Mouse (Mus musculus) brain, embryonic 14.5 days (tissue): ENCODE results near the gene Rc3h2. TPM values are rescaled to one million over a fixed set of nuclear protein-coding genes. Genes with fewer than 3 reads are reported as not detected.

Source experiments
- DNase-seq: peaks from one replicate; pipeline ENCODE4 v3.0.0-alpha.2; 2011; ENCODE audit warnings: low read depth
- CTCF ChIP-seq: fragments of 200-500 bp; IDR thresholded peaks from 2 replicates; pipeline ENCODE4 v1.5.1; 2012; ENCODE audit warnings: inconsistent platforms, mild to moderate bottlenecking, moderate library complexity, borderline replicate concordance; ENCODE audit not compliant: insufficient read depth, insufficient read length; ENCODE audit errors: extremely low read depth
- POLR2A ChIP-seq: fragments of 200-500 bp; IDR thresholded peaks from 2 replicates; pipeline ENCODE4 v1.6.1; 2012; ENCODE audit warnings: mild to moderate bottlenecking, inconsistent platforms, borderline replicate concordance; ENCODE audit not compliant: poor library complexity, insufficient read depth, insufficient read length, severe bottlenecking; ENCODE audit errors: extremely low read depth
- polyA plus RNA-seq: library from polyadenylated mRNA; depleted of rRNA; stranded (reverse); fragments of >200 nt; gene quantifications from 2 replicates; pipeline ENCODE4 v1.2.3, GENCODE M21; 2012

Gene Rc3h2
- polyA plus RNA-seq, 1 experiment, result 37.8 TPM

GRCm38 (mm10) chr2:37421903-37422302 lies 800 bp downstream of the Rc3h2 start:
- peak; percentile 0 for DNase-seq
- TF ChIP-seq POLR2A (no peak), CTCF (no peak)

DNA sequence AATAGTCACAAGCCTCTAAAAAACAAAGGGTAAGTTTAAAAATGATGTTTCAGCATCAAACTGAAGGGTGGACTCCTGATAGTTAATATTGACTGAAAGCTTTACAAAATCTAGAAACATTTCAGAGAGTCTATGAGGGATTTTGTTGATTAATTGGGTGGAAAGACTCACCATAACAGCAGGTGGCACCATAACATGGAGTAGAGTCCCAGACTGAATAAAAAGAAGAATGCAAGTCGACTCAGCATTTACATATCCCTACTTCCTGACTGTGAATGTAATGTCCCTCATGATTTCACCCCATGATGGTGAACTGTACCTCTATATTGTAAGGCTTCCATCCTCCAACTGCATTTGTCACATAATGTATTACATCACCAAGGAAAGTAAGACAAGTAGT lies 27.2 kb downstream of the Rc3h2 start:
- DNase-seq, result peak; percentile 17

GRCm38 (mm10) chr2:37382921-37383320 lies 39.8 kb downstream of the Rc3h2 start:
- TF ChIP-seq POLR2A (no peak), CTCF (no peak)
- no peak for DNase-seq

More for the DNA sequence above, 27.2 kb downstream of the Rc3h2 start:
- TF ChIP-seq POLR2A (no peak), CTCF (no peak)

DNA sequence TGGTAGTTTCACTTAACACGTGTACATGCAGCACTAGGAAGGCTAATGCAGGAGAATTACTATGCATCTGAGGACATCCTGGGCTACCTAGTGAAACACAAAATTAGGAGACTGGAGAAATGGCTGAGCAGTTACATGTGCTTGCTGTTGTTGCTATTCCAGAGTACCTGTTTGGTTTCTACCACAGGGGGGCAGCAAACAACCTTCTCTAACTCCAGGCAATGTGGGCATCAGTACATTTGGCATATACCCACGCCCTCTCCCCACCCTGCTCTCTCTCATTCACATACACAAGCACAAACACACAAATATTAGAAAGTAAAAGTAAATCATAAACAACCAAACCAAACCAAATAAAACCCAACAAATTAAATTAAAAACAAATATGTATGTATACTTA lies 42.5 kb downstream of the Rc3h2 start:
- peak; percentile 65; the same call in 1 of the 2 replicates for TF ChIP-seq CTCF
- TF ChIP-seq POLR2A, result no peak

DNA sequence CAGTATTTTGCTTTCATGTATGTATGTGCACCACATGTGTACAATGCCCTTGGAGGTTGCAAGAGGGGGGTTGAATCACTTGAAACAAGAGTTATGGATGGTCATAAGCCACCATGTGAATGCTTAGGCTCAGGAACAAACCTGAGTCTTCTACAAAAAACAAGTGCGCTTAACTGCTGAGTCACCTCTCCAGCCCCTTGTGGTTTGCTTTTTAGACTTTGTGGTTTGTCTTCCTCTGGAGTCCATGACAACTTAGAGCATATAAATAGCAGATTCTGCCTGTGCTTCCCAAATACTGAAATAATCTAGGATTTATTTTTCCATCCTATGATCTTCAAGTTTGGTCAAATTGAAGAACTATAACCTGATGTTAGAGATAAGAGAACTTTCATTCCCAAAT lies 46.7 kb downstream of the Rc3h2 start:
- no peak for DNase-seq
- no peak for TF ChIP-seq CTCF
- no peak for TF ChIP-seq POLR2A

More for the DNA sequence above, 42.5 kb downstream of the Rc3h2 start:
- DNase-seq, result peak; percentile 80

DNA sequence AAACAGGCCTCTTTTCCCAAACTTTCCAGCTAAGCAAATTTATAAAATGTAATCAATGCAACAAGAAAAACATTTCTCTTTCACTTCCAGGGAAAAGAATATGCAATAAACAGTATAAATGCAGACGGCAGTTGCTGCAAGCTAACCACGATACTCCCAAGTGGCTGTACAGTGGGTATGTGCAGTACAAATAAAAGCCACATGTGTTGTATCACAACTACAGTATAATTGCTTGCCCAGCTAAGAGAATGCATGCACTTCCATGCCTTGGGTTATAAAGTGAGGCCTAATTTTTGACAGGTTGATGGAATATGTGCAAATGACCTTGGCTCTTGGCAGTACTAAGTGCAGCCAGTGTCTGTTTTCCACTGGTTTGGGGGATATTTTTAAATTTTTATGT lies 52.1 kb downstream of the Rc3h2 start:
- TF ChIP-seq CTCF, result no peak
- TF ChIP-seq POLR2A, result no peak
- no peak for DNase-seq

GRCm38 (mm10) chr2:37359908-37360307 lies 62.8 kb downstream of the Rc3h2 start:
- TF ChIP-seq POLR2A, result no peak
- no peak for DNase-seq

- no peak for TF ChIP-seq CTCF
- TF ChIP-seq POLR2A, result no peak
- DNase-seq, result peak; percentile 98
Measured at GRCm38 (mm10) chr2:37358633-37359540, 63.8 kb downstream of the Rc3h2 start, which contains the start of gene Pdcl. Gene Pdcl, minus strand, starts transcription at chr2:37359332.

GRCm38 (mm10) chr2:37355571-37355970 lies 67.1 kb downstream of the Rc3h2 start:
- DNase-seq, result no peak
- TF ChIP-seq CTCF (no peak), POLR2A (no peak)

DNA sequence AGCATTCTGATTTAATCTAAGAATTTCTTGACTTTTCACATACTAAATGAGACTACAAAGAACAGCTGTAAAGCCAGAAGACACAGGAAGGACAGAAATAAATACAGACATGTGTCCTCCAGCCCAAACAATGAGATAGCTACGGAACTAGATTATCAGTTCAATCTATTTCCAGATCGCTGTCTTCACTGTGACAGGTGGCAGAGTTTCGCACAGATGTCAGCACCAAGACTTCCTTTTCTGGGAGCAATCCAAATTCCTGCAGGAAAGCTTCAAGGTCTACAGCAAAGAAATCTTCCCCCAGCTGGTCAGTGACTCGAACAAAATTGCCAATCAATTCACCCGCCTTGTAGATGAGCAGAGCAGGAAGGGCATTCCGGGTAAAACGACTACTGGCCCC lies 71.0 kb downstream of the Rc3h2 start:
- DNase-seq, result no peak
- TF ChIP-seq POLR2A (no peak), CTCF (no peak)

DNA sequence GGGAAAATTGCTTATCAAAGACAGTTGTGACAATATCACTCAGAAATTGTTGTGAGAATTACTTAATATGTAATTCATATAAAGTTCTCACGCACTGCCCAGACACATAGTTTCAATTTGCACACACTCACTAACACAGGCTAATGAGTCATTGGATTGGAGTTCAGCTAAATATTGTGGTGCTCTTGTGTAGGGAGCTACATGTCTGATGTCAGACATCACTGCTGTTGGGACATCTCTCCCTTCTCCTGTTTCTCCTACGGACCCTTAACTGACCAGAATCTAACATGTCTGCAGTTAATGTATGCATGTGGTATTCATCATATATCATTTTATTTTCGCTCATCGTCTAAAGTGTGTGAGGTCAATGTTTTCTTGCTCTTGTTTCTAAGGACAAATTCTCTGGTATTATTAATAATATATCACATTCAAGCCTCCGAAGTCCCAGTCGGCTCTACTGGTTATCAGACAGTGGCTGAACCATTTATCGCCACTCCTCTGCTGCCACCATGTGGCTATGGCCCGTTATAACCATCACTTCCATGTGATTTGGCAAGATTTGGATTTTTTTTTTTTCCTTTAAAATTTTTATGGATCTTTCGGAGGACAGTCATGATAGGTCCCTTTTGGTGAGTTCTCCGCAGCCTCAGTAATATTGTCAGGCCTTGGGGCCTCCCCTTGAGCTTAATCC lies 84.1 kb downstream of the Rc3h2 start:
- peak; percentile 66 for DNase-seq
- TF ChIP-seq POLR2A (no peak), CTCF (peak; percentile 75; the same call in 1 of the 2 replicates)
